Mouse (Mus musculus) right cerebral cortex, postnatal 36 days (tissue): ENCODE measurements around the gene Zfp784.
"Not testable (repeated sequence)": the region's sequence is repeated elsewhere in the genome, so short reads cannot be mapped to it uniquely, and the experiment has no call there.

Source experiments
- DNase-seq, 2 experiments: peaks; one replicate each; pipeline ENCODE4 v3.0.0; 2022; ENCODE audit warnings: low spot score in 2 of 2, mixed read lengths in 1 of 2

Zfp784 gene

DNA sequence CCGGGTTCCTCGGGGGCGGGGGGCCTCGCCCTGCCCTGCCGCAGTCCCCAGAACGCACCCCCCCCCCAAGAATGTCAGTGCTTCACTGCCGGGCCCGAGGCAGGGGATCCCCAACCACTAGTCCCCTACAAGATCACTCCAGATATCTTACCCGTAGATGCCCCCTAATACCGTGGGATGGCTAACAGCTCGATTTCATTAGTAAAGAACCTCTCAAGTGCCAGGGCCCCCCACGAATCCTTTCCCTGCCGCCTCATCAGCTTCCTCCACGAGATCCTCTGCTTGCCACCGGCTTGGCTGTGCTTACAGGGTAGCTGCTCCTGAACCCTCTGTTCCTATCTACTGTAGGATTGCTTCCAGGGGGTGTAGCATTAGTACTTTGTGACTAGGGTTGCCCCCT, 17.6 kb downstream of the Zfp784 start:
- no peak for DNase-seq

DNA sequence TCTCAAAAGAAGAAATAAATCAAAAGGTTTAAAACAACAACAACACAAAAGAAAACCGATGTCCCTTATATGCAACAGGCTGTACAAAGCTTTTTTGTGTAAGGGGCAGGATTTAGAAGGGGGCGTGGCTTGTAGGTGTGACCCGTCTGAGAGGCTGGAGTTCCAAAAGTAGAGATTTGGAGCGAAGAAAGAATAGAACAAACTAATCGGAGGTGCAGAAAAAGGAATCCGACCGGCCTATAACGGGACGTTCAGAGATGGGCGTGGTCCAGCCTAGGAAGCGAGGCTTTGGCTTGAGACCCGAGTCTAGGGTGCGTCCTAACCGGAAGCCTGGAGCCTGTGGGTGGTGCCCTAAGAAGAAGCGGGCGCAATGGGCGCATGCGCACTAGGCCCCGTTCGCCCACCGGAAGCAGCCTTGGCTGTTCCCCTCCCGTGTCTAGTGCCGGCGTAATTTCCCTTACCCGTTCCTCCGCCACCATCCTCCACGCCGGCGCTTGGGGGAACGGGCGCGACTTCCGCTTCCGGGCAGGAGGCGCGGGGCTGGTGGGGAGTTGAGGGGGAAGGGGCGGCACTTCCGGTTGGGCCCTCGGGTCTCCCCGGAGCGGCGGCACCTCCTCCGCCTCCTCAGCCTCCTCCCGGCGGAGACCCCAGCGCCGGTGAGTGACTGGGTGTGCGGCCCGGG, 18.1 kb downstream of the Zfp784 start, which contains the start of the genes Zfp865 and Ccdc106:
TSS of gene Zfp865 (plus strand) at position 377 of the 682 bp plus-strand sequence.
TSS of gene Ccdc106 (plus strand) at position 554 of the 682 bp plus-strand sequence.
- peak; percentile 99 to 100 for DNase-seq

DNA sequence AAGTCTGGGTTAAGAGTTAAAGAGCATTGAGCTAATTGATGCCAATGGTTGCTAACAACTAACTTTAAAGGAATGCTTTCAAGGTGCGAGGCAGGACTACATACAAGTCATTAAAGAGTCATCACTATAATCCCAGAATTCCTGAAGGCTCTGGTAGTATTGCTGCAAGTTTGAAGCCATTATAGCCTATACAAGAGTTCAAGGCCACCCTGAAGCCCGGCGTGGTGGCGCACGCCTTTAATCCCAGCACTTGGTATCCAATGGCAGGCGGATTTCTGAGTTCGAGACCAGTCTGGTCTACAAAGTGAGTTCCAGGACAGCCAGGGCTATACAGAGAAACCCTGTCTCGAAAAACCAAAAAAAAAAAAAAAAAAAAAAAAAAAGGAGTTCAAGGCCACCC, 18.7 kb downstream of the Zfp784 start:
- not testable (repeated sequence) for DNase-seq

DNA sequence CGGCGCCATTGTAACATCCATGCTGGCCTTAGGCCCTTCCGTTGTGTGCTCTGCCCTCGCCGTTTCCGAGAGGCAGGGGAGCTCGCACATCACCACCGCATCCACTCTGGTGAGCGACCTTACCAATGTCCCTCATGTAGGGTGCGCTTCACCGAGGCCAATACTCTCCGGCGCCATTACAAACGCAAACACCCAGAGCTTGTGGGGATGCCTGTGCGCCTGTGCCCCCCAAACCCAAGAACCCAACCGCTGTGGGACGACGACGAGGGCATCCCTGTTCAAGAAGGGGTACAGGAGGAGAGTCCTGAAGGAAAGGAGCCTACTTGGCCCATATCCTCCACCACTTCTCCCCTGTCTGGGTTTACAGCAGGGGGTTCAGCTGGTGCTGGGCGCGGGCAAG, 20.3 kb downstream of the Zfp784 start:
- DNase-seq, result no peak

DNA sequence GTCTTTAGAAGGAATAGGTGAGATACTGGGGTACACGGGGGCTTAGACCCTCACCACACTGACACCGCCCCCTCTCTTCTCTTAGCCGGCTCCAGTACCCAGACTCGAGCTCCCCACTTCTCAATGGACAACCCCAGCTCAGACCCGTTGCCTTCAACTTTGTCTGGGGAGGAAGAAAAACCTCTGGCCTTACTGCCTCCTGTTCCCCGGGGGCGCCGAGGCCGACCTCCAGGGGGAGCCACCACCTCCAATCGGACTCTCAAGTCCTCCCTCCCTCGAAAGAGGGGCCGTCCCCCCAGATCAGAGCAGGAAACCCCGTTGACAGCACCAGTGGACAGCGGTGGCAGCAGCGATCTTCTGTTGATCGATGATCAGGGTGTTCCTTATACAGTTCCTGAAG, 20.9 kb downstream of the Zfp784 start:
- no peak for DNase-seq

DNA sequence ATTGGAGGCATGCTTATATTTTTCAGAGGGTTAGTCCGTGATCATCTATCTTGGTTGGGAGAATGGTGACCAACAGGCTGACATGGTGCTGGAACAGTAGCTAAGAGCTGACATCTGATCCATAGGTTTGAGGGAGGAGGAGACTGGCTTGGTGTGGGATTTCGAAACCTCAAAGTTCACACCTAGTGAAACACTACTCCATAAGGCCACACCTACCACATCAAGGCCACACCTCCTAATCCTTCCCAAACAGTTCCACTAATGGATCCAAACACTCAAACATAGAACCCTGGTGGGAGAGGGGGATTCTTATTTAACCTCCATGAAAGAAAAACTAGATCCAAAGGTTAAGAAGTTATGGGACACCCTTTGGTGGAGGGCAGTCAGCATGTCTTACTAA, 21.3 kb downstream of the Zfp784 start:
- DNase-seq, result no peak

DNA sequence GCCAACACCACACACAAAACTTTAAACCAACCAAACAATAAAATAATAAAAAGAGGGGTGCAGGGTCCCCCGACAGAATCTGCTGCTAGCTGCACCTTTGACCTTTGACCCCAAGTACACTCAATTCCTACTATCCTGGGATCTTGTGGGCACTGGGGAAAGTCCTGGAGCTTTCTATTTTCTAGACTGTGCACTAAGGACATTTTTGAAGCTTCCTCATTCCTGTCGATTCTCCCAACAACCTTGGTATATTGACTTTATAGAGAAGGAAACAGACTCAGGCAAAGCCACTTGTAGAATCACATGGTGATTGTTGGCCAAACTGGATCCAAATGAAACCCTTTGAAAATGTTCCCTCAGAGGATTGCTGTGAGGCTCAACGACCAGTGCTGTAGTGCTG, 22.2 kb downstream of the Zfp784 start:
- no peak for DNase-seq

DNA sequence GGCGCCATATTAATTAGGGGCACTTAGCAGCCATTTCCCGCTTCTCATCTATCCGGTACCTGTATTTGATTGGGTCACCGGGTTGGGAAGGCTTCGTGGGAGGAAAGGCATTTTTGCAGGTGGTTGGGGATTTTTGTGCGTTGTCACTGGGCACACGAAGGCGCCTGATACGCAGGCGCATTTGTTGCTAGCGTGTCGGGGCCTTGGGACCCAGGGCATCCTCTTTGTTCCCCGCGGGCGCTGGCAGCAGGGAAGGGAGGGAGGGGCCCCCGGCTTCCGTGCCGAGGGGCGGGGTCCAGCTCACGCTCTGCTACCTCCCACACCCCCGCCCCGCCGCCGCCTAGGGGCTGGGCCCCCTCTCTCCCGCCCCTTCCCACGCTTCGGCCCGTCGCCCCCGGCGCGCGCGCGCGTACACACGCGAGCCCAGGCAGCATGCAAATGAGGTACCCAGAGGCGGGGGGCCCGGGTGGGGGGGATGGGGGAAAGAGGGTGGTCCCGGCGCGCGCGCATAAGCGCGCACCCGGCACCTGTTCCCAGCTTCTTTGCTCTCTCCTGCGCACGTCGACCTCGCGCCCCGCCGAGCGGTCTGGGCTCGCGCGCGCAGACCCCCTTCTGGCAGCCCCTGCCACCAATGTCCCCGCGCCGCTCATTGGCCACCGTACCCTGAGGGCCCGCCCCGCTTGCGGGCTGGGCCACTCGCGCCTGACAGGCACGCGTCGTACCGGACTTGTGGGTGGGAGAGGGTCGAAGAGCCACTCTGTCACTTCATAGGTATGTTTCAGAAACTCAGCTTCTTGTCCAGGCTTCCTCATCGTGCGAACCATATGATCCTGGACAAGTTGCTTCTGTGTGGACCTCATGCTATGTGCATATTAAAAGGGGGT, 22.9 kb downstream of the Zfp784 start, which contains the start of gene Gm44973:
TSS of gene Gm44973 (plus strand) at position 379 of the 884 bp plus-strand sequence.
- peak; percentile 87 to 89 for DNase-seq

DNA sequence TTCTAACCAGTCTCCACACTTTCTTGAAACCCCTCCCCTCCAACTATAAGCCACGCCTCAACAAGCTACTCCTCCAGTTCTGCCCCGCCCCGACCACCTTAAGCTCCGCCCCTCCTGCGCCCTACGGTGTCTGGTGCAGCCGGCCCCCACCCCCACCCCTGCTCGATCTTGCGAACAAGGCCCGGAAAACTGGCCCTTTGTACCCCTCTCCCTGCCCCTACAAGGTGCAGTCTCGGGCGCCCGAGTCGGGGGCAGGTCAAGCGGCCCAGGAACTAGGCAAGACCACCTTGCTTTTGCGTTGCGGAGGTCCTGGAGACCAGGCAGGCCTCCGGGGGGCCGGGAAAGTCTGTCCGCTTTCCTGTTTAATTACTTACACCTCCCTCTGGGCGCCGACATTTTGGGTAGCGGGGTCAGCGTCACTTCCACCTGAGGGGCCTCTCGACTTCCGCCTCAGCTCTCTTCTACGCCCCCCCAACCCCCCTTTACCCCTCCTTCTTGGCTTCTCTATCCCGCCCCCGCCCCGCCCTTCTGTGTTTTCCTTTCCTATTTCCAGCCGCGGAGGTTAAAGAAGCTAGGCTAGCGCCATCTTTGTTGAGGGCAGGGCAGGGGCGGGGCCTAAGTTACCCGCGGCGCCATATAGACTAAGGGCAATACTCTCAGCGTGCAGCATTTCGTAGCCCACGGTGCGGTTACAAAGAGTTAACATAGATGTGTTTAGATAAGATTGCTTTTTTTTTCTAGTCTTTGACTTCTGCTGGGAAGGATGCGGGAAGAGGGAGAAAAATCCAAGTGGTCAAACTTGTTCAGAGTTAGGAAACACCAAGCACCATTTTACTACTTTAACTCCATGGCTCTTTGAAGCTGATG, 23.8 kb downstream of the Zfp784 start, which contains the start of the genes Zfp524 and Fiz1:
TSS of gene Zfp524 (plus strand) at position 165 of the 867 bp plus-strand sequence.
TSS of gene Fiz1 (minus strand) at position 447 of the 867 bp plus-strand sequence.
- DNase-seq, result peak; percentile 96

DNA sequence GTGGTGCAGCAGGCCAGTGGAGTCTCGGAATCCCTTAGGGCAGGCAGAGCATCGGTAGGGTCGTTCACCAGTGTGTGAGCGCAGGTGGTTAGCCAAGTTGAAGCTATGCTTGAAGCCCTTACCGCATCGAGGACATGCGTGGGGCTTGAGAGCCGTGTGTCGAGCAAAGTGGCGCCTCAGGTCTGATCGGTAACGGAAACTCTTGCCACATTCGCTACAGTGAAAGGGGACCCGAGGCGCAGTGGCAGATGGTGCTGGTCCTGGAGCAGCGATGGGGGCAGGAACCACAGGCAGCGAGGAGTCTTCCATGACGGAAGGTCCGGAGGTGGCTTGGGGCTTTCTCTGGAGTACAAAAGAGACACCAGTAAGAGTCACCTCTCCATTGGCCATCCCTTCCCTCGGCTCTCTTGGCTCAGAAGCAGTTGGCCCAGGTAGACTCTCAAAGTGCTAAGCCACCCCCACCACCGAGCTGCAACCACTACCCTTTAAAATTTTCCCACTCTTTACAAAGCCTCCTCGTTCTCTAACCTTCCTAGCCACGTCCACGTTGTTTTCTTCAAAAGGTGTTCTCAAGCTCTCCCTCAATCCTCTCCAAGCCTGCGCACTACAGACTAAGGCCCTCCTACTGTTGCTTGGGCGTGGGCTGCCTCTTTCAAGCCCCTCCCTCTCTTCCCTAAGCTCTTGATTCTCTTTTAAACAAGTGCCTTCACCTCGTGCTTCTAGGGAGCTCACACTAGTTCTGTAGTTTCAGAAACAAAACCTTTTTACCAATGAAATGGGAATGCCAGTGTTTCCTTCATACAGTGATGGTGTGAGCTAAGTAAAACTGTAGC, 25.3 kb downstream of the Zfp784 start:
- no peak for DNase-seq

DNA sequence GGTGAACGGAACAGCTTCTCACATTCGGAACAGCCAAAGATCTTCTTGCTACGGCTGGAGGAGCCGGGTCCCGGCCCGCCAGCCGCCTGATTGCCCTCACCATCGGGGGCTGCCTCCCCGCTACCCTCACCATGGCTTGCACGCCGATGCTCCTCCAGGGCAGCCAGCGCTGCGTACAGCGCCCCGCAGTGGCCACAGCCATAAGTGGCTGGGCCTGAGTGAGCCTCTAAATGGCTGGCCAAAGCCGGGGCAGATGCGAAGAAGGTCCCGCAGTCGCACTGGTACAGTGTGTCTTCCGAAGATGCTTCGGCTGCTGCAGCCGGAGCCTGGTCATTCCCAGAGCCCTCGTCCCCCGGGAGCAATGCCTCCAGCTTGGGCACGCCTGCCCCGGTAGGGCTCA, 30.0 kb downstream of the Zfp784 start:
- no peak for DNase-seq

DNA sequence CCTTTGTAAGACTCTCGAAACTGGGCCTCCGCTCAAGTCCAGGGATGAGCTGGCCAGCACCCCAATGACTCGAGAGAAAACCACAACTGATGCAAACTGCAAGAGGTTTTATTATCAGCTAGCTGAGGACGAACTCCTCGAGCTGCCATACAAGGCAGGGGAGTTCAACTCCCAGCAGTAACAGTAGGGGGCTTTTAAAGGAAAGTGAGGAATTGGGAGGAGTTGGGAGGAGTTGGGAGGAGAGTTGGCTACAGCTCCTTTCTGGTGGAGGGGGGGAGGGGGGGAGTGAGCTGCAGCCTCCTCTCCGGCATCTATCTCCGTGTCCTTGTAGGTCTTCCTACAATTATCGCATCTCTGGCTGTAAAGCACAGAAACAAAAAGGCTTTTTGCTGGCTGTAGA, 35.4 kb downstream of the Zfp784 start:
- DNase-seq, result not testable (repeated sequence)

DNA sequence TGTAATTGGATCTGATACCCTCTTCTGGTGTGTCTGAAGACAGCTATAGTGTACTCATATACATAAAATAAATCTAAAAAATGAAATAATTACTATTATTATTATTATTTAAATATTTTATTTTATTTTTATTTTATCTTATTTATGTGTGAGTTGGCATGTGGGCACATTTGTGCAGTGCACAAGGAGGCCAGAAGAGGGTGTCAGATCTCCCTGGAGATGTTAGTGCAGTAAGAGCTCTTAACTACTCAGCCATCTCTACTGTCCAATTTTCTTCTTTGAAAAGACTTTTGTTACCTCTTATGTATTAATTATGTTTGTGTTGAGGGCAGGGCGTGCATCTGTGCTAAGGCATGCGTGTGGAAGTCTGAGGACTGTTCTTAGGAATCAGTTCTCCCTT, 38.4 kb downstream of the Zfp784 start:
- DNase-seq, result no peak

DNA sequence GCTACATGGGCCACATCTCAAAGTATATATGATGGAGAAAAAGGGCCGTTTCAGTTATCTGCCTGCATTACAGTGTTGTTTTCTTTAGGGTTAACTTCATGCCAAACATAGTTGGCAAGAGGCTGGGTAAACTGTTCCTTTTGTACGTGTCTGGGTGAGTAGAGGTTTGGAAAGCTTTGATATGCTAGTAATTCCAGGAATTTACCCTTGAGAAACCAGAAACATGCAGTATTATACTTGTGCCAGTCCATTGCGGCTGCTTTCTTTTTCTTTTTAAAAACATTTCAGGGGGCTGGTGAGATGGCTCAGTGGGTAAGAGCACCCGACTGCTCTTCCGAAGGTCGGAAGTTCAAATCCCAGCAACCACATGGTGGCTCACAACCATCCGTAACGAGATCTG, 41.3 kb downstream of the Zfp784 start:
- no peak for DNase-seq

DNA sequence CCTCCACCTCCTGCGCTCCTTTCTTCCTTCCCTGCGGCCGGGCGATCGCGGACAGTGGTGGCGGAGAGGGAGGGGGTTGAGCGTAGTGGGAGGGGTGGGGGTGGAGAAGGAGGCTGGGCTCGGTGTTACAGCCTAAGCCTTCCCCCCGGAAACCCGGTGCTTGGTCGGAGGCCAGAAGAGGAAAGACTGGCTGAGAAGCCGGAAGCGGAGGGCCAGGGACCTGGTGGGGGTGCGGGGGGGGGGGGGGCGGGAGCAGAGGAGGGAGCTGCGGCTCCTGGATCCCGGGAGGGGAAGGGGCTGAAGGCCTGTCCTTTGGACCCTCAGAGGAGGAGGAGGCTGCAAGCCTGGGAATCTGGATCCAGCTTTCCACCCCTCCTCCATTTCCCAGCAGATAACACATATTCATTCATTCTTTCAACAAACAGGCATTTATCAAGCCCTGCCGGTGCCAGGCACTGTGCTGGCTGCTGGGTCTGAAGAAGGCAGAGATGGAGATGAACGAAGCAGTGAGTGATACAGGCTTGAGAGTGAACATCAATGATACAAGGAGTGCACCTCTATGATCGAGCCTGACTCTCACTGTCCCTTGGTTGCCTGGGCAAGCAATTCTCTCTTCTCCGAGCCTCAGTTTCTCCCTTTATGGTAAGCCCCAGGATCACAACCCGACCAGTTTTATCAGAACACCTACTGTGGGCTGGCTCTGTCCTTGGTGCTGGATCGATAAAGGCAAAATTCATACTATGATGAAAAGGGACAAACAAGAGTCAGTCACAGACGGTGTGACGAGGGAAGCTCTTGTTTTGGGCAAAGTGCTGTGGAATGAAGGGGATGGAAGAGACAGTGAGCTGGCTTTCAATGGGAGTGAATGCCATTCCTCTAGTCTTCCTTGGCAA, 42.0 kb downstream of the Zfp784 start, which contains the start of gene Zfp579:
TSS of gene Zfp579 (minus strand) at position 156 of the 893 bp plus-strand sequence.
- DNase-seq, result peak; percentile 84 to 86

DNA sequence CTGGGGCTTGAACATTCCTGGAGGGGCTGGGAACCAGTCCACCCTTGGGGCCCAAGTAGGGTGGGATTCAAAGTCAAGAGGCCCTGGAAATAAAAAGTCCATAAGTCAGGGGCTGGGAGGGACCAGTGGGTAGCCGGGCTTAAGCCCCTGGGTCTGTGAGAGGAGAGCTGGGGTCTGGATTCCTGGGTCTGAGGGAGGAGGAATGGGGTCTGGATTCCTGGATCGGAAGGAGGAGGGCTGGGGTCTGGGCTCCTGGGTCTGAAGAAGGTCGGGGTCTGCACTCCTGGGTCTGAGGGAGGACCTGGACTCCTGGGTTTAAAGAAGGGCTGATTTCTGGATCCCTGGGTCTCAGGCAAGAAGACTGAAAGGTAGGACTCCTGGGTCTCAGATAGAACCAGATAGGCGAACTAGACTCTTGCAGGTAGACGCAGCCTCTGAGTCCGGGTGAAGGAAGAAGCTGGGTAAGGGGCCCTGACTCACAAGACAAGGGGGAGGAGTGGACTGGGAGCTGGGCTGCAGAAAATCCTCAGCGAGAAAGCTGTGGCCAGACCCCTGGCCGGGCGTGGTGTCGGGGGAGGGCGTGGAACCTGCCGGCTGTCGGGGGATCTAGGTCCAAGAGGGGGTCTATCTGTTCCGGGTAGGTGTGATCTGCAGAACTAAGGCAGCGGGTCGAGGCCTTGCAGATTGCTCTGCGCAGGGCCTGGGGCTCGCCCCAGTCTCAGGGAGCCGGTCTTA, 42.8 kb downstream of the Zfp784 start:
- DNase-seq, result no peak

DNA sequence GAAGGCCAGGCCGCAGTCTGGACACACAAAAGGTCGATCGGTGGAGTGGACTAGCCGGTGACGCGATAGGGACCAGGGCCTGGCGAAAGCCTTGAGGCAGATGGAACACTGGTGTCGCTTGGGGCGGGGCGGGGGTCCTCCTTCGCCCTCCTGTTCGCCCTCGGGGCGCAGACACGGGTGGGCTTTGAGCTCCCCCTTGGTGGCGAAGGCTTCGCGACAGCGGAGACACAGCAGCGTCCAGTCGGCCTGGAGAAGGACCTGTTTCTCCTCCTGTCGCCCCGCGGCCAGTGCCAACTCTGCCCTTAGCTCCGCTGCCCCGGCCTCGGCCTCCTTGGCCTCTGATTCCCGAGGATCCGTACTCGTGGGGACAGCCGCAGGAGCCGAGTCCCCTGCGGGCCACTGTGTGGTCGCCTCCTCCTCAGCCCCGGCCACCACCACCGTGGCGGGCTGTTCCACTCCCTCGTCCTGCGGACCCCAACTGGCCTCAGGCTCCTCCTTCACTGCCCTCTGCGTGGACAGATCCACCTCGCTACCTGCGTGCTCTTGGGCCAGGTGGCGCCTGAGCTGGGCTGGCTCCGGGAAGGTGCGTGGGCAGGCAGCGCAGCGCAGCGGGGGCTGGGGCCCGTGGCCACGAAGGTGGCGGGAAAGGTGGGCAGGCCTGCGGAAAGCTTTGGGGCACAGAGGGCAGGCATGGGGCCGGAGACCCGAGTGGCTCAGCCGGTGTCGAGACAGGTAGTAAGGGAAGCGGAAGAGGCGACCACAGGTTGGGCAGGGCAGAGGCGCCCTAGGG, 44.1 kb downstream of the Zfp784 start:
- DNase-seq, result no peak
